Mouse (Mus musculus) testis, postnatal 14 days (tissue): Measurements from ENCODE around the gene Rptor.
"Not testable (repeated sequence)": the region's sequence is repeated elsewhere in the genome, so short reads cannot be mapped to it uniquely, and the experiment has no call there.

ENCODE experiments used
- DNase-seq: peaks from one replicate; pipeline ENCODE4 v3.0.0; 2021; ENCODE audit warnings: low spot score

Gene Rptor

DNA sequence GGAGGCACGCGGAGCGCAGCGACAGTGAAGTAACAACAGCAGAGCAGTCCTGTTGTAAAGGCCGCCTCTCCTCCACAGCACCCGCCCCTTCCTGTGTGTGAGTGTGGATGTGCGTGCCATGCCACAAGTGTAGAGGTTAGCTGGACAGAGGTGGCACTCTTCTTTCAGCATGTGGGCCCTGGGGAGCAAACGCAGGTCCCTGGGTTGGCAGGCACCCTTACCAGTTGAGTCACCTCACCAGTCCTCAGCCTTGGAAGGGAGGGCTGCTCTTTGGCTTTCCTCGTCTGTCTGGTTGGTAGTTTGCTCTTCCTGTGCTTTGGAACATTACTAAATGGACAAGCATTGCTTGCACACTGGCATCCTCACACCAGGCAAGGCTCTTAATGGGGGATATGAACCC lies 50.6 kb downstream of the Rptor start:
- no peak for DNase-seq

DNA sequence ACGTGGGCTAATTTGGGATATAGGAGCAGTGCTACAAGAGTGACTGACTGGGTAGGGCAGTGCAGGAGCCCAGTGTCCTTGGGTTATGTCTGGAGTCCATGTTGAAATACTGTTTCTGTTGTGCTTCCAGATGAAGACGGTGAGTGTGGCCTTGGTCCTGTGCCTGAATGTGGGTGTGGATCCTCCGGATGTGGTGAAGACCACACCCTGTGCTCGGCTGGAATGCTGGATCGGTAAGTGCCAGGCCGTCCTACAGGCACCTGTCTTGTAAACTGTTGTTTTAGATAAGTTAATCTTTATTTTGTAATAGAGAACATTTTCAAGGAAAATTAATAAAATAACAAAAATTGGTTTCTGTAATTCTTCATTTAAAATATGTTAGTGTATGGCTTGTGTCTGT lies 54.8 kb downstream of the Rptor start:
- DNase-seq = no peak

DNA sequence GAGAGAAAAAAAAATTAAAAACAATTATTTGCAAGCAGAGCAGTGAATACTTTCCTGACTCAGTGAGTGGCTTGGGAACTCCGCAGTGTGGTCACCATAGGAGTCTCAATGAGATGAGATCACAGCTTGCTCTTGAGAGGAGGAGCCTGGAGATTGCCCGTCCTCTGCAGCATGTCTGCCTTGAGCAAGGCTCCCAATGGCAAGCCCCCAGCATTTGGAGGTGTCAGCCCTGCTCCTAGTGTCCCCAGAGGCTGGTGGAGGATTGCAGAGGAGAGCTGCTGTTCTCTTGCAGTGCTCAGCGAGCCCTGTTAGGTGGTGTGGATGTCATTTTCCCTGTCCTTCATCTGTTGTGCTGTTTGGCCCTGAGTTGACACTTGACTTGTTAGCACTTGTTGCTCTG lies 56.6 kb downstream of the Rptor start:
- DNase-seq = no peak

DNA sequence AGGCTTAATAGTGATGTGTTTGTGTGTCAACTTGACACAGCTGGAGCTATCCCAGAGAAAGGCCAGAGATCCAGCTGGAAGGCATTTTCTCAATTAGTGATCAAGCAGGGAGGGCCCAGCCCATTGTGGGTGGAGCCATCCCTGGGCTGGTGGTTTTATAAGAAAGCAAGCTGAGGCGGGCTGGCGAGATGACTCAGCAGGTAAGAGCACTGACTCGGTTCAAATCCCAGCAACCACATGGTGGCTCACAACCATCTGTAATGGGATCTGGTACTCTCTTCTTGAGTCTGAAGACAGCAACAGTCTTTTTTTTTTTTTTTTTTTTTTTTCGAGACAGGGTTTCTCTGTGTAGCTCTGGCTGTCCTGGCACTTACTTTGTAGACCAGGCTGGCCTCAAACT lies 58.8 kb downstream of the Rptor start:
- DNase-seq = not testable (repeated sequence)

DNA sequence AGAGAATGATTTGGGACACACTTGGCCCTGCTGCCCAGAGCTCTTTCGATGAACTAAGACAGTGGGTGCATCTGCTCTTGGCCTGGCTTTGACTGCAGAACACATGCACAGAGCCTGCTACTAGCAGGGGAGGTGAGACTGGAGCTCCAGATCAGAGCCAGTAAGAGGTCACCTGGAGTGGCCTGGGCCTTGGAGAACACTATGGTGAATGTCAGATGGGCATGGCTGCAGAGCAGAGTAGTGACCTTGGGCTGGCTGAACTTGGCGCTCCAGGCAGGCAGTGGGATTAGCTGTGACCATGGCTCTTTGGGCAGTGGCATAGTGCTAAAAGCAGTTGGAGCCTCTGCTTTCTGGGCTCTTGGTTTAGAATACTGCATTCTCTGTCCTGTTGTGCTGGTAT lies 61.2 kb downstream of the Rptor start:
- no peak for DNase-seq

DNA sequence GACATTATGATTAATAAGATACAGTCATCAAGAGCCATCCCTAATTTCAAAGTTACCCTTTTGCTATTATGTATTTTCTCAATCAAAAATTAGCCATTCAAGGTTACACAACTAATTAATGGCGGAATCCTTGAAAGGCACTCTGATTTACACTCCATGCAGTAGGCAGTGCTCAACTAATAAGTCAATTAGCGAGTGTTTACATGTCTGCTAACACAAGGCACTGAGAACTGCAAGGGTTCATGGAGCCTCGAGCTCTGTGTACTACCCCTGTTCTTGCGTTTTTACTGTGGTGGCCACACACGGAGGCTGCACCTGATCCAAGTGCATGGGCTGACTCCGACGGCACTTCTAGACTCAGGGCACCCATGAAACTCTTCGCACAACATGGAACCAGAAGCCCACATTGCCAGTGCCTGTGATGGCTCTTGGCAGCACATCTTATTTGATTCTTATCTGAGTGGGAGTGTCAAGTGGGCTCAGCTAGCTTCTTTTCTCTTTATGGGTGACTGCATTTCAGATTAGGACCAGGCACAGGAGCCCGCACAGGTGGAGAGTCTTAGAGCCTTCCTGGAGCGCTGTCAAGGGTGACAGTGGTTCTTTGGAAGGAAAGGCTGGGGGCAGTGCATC lies 62.1 kb downstream of the Rptor start:
- DNase-seq = no peak

DNA sequence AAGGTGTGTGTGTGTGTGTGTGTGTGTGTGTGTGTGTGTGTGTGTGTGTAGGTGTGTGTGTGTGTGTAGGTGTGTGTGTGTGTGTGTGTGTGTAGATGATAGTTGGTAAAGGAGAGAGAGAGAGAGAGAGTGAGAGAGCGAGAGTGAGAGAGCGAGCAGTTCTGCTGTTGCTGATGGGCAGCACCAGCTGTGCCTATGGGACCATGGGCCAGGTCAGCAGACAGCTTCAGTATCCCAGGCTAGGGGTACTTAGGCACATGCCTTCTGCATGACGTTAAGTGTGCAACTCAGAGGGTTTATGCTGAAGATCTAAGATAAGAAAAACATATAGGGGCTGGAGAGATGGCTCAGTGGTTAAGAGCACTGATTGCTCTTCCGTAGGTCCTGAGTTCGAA lies 62.6 kb downstream of the Rptor start:
- no peak for DNase-seq

DNA sequence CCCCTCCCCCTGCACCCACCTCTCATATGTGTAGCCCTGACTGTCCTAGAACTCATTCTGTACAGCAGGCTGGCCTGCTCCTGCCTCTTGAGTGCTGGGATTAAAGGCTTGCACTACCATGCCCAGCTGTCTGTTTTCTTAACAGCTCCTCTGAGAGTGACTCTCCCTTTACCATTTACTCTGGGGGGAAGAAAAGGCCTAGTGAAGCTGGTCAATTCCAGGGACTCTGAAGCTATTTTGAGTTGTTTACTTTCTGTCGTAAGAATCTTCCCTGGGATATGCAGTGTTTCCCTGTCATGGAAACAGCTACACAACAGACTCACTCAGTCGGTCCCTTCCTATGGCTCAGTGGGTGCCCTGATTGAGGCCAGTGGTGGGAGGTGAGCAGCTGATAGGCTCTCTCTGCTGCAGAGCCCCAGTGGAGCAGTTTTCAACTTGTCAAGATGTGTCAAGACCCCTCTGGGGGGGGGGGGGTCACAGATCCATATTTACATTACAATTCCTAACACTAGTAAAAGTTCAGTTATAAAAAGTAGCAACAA lies 63.9 kb downstream of the Rptor start:
- DNase-seq = no peak

DNA sequence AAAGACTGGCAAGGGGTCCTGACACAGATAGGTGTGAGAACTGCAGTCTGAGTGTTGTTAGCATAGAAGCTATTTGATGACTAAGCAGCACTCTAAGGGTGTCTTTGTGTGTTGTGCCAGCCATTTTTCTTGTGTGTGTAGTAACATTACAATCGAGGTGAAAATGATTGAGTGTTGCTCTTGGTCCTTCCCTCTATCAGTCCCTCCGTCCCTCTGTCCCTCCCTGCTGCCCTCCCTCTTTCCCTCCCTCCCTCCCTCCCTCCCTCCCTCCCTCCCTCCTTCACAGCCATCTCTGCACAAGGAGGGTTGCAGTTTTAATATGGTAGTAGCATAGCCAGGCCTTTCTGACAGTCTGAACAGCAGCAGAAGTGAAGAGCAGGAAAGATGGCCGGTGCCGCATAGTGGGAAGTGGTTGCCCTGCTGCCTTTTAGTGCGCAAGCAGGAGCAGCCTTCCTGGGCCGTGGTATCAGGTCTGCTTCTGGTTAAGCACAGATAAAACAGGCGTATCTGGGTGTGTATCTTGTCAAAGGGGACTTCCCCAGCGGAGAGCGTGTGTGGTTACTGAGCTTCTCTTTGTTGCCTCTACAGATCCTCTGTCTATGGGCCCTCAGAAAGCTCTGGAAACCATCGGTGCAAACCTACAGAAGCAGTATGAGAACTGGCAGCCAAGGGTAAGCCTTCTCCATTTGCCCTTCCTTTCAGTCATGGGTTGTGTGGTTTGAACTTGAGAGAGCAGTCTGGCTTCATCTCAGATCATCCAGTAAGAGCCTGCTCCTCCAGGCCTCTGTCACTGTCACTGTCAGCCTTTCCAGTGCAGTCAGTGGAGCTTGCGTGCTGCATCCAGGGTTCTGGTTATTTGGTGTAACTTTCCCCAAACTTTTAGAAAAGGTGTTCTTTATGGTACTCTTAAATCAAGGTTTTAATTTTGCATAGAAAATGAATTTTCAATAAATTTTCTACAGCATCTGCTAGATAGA lies 68.3 kb downstream of the Rptor start:
- no peak for DNase-seq

DNA sequence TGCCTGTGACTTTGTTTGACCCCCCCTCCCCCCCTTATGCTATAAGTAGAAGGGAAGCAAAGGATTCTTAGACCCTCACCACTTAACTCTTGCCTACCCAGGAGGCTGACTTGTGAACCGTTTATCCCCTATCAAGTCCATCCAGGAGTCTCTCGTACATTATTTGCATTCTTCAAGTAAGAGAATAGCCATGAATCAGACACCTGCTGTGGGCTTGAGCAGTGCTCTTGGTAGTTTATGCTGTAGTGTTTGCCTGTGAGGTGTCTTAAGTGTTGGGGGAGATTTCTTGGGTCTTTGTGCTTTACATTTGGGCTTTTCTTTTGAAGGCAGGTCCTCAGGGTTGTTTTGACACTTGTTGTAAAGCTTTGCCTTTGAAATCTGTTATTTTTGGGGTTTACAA lies 69.3 kb downstream of the Rptor start:
- no peak for DNase-seq

DNA sequence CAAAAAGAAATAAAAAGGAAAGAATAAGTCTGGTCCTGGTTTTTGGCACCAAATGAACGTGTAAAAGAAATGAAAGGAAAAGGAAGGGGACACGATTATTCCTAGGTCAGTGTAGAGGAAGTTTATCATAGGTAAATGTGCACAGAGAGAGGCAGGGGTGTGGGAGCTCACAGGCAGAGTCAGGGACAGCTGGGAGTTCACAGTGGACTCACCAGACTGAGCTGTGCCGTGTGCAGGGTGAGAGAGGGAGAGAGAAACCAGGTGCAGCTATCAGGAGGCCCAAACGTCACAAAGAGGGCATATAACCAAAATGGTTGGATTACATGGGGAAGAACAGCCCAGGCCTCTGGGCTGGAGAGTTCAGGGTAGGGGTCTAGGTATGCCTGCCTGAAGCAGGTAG lies 70.1 kb downstream of the Rptor start:
- no peak for DNase-seq

DNA sequence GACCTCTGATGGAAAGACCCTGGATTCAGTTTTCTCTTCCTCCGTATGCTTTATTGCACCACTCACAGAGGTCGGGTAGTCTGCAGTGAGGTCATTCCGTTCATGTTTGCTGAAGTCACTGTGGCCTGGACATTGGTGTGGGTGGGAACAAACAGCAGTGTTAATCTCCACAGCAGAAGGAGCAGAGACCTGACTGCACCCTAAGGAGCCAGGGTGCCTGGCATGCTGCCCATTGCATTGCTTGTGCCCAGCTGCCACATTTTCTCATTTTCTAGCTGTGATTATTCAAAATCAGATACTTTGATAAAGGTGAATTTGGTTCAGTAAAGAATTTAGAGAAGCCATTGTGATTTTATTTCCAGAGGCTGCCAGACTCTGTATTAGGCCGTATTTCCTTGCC lies 72.1 kb downstream of the Rptor start:
- no peak for DNase-seq

DNA sequence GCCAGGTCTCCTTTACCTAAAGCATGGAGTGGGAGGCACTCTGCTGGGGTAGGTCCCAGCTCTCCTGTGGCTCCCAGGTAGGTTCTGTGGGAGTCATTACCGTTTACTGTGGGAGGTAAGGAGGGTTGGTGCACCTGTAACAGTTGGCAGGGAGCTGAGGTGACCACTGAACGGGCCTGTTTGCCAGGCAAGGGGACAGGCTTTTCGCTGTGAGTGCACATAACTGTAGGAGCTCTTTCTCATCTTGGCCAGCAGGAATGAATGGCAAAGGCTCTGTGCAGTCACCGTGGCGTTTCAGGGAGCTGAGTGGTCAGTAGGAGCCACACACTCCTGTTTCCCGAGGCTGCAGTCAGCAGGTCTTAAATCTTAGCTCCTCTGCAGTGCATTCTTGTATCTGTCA lies 72.8 kb downstream of the Rptor start:
- DNase-seq = no peak

DNA sequence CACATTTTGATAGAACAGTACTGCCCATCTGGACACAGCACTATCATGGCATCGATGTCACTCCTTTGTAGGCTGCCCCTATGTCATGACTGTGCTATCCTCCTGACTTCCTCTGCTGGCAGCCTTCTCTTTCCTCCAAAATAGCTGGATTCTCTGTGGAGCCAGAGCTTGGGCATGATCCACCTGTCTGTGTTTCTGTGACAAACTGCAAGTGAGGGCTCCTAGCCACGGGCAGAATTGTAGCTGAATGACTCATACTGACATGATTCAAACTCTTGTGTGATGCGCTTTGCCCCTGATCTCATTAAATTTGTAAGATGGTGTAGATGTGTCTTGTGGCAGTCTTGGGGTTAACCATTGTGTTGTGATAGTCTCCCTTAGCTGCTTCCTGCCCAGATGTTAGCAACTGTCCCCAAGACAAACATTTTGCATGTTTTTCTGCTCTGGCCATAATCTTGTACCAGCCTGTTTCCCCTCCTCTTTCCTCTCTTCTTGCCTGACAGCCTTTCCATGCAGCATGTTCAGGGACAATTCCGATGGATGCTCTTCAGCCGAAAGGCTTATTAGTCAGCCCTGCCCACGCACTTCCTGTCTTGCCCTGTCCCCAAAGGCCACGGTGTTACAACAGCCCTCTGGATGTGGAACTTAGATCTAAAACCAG lies 74.2 kb downstream of the Rptor start:
- DNase-seq = no peak

DNA sequence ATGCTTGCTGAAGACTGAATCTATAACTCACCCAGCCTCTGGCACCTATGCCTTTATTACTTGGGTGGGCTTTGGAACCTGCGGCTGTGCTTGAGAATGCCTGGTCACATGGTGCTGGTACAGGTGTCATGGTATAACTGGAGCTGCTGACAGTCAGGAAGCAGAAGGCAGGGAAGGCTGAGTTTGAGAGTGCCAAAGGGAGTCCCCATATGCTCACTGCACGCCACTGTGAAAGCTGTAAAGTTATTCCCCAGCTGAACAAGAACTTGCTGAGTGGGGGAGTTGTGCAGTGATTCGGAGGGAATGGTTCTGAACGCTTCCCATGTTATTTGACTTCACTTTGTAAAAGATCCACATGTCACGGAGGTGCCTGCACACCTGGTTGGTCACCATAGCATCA lies 75.7 kb downstream of the Rptor start:
- DNase-seq = no peak

DNA sequence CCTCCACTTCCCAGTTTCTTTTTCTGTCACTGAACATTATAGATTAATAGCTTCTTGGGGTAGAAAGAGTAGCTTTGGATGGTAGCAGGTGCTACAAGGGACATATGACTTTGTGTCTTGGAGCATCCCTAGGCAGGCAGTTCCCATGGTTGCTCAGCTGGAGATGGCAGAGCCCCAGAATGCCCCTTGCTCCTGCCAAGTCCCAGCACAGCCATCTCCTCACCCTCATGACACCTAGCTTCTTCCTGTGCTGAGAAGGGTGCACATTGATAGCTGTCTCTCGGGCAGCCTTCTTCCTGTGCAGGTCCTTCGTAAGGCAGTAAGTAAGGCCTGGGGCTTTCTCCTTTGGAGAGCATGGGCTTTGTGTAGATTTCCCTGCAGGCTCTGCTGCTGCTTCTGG lies 78.0 kb downstream of the Rptor start:
- DNase-seq = no peak

DNA sequence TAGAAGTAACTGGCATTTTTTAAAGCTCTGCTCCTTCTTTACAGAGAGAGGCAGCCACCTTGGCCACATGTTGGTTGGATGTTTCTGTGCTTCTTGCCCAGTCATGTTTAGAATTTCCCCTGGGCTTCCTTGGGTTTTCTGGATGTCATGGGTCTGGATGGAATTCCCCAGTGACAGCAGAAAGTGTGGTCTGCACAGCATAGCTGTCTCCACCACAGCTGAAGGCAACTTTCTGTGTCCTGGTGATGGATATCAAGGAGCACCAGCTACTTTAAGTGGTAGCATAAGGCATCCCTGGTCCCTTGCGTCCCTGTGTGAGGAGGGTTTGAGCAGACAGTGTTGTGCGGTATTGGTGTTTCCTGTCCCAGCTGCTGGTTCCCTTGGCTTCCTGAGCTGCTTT lies 79.6 kb downstream of the Rptor start:
- DNase-seq = no peak

DNA sequence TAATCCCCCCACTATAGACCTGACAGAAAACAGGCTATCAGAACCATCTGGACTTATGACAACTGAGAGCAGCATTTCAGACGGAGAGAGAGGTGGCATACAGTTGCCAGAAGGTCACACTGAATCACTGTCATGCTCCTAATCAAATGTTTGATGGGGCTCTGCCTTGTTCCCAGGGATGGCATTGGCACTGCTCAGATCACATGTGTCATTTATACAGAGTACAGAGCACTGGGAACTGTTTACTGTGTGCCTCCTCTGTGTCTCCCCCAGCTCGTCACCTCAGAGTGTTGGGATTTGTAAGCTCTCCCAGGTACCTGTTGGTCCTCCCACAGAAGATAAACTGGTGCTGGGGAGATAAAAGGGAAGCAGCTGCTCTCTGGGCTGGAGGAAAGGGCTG lies 81.1 kb downstream of the Rptor start:
- peak; percentile 10 for DNase-seq

DNA sequence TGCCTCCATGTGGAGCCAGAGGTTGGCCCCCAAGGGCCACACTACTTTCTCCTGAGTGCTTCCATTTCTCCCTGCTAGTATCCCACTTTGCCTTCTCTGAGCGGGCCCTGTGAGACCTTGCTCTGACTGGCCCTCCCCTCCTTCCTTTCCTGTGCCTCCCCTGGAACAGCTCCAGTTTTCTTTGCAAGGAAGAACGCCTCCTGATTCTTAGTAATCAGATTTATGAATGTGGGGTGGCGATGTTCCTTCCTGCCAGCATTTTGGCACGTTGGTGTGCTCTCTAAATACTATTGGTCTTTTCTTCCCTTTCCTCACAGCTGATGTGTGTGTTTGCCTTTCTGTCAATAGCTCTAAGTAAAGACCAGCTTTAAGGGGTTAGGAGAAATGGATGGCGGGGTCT lies 82.8 kb downstream of the Rptor start:
- peak; percentile 30 for DNase-seq

DNA sequence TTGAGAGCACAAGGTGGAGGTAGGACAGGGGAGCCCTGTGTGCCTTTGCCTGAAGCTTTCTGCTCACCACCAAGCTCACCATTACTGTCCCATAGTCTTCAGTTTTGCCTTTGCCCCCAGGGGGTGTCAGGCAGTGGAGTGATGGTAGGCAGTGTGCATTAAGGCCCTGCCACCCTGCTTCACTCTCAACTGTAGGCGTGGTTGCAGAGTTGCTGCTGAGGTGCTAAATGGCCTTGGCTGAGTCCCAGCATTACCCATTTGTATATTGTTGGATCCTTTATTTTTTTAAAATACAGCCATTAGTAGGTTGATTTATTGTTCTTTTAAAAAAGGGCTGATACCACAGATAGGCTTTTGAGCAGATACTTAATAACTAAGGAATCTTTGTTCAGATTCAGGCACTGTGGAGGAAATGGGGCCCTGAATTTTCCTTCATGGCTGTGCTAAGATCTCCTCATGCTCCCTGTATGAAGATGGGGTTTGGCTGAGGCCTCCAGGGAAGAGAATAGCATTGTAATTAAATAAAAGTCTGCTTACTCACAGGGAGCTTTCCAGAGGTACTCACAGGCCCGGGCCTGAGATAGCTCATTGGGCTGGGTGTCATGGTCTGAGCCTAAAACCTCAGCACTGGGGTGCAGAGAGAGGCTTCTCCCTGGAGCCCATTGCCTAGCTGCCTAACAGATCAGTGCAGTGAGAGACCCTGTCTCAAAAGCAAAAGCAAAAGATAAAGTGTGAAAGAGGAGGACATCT lies 83.4 kb downstream of the Rptor start:
- no peak for DNase-seq

DNA sequence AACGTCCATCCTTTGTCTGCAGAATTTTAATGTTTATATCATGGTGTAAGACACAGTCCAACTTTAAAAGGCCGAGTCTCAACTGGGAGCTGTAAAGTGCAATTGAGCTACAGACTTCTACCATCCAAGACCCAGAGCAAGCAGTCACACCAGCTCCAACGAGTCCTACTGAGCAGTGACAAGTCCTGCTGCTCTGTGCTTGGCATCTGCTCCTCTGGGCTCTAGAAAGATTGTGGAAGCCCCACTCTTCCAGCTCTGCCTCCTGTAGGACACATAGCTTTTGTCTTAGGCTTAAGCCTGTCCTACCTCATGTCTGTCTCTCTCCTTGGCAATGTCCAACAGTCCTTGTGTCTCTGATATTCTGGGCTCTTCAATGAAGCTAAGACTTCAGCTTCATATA lies 84.6 kb downstream of the Rptor start:
- DNase-seq = no peak

DNA sequence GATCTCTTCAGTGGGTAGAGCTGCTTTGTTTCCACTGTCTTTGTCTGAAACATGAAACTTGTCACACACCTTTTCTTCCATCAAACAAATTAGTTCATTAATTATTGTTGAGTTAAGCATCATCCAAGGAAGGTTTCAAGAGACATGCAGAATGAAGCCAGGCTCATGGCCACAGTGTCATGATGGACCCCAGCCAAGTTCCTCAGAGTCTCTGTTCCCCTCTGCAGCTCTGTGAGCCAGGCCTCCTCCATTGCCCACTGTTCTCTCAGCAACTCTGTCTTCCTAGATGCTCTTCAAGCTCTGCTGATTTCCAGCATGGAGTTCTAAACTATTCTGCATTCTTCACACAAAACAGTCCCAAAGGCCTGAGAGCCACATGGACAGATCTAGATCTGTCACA lies 85.3 kb downstream of the Rptor start:
- no peak for DNase-seq
